Mouse (Mus musculus) forebrain, embryonic 16.5 days (tissue): Measurements from ENCODE around the gene Pdia2. TPM values are rescaled to one million over a fixed set of nuclear protein-coding genes. Genes with fewer than 3 reads are reported as not detected.
"Not testable (repeated sequence)": the region's sequence is repeated elsewhere in the genome, so short reads cannot be mapped to it uniquely, and the experiment has no call there.

ENCODE experiments used
- ATAC-seq: fragments of 200-750 bp; cut with Nextera tagmentation; 2 replicates; pipeline ENCODE4 v1.8.0; 2017; ENCODE audit warnings: mild to moderate bottlenecking, moderate library complexity
- H3K27ac ChIP-seq: fragments of 300-500 bp; sonication (generic); 2 replicates; pipeline ENCODE4 v1.5.1; 2014; ENCODE audit warnings: low read length, control low read depth
- H3K27me3 ChIP-seq: fragments of 300-500 bp; sonication (generic); replicated peaks from 2 replicates; pipeline ENCODE4 v1.6.1; 2014; ENCODE audit warnings: low read length; ENCODE audit not compliant: control insufficient read depth, insufficient read depth
- H3K36me3 ChIP-seq: fragments of 300-500 bp; sonication (generic); 2 replicates; pipeline ENCODE4 v1.6.1; 2014; ENCODE audit not compliant: control insufficient read depth, insufficient read depth
- H3K4me1 ChIP-seq: fragments of 300-500 bp; sonication (generic); replicated peaks from 2 replicates; pipeline ENCODE4 v1.6.1; 2014; ENCODE audit warnings: low read length; ENCODE audit not compliant: control insufficient read depth, insufficient read depth
- H3K4me2 ChIP-seq: fragments of 300-500 bp; sonication (generic); 2 replicates; pipeline ENCODE4 v1.6.1; 2014; ENCODE audit warnings: mild to moderate bottlenecking, low read length, control low read depth
- H3K4me3 ChIP-seq: fragments of 300-500 bp; sonication (generic); replicated peaks from 2 replicates; pipeline ENCODE4 v1.5.1; 2014; ENCODE audit warnings: mild to moderate bottlenecking, low read length, control low read depth
- H3K9ac ChIP-seq: fragments of 300-500 bp; sonication (generic); replicated peaks from 2 replicates; pipeline ENCODE4 v1.6.1; 2014; ENCODE audit warnings: low read depth, low read length, control low read depth
- H3K9me3 ChIP-seq: fragments of 300-500 bp; sonication (generic); 2 replicates; pipeline ENCODE4 v1.6.1; 2016; ENCODE audit warnings: low read length; ENCODE audit not compliant: control insufficient read depth
- WGBS: fragments of 180-500 bp; shearing (Covaris S2); extraction: QIAGEN DNeasy Blood & Tissue Kit; methylation state at CpG from one replicate; pipeline ENCODE4 v1.1.7; 2014; 5-methylcytosine and 5-hydroxymethylcytosine counted together
- polyA plus RNA-seq: library from polyadenylated mRNA; unstranded; fragments of >200 nt; fragmentation: Nextera tagmentation; extraction: Ambion mirVana; gene quantifications from 2 replicates; pipeline ENCODE4 v1.2.1, GENCODE M21; 2015

The Pdia2 gene
- polyA plus RNA-seq, 1 experiment from 2014 or later: not detected

GRCm38 (mm10) chr17:26181179-26181578 lies 17.7 kb downstream of the Pdia2 start:
- H3K9ac ChIP-seq: no peak overlapping the region

DNA sequence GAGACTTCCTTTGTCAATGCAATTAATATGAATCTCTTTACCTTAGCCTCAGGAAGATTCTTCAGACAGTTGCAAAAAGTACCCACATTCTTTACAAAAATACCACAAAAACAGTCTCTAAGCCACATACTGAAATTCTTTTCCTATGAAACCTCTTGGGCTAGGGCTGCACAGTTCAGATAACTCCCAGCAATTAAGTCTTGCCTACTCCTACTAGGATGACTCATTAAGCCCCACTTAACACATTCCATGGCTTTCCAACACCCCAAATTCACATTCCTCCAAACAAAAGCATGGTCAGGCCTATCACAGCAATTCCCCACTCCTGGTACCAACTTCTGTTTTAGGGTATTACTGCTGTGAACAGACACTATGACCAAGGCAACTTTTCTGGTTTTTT lies 20.3 kb downstream of the Pdia2 start:
- Histone ChIP-seq H3K9me3 (no peaks in the 10 kb centered on the region), H3K4me3 (no peak overlapping the region), H3K4me1 (no peaks in the 10 kb centered on the region), H3K27me3 (no peaks in the 10 kb centered on the region), H3K36me3 (peaks cover 5% of the 10 kb centered on the region), H3K4me2 (no peak overlapping the region), H3K9ac (no peak overlapping the region), H3K27ac (no peak overlapping the region)
- no peak for ATAC-seq

More at GRCm38 (mm10) chr17:26181179-26181578, 17.7 kb downstream of the Pdia2 start:
- no peak for ATAC-seq
- H3K27ac ChIP-seq: no peak overlapping the region
- no peaks in the 10 kb centered on the region for H3K27me3 ChIP-seq
- H3K4me1 ChIP-seq: no peaks in the 10 kb centered on the region
- H3K4me2 ChIP-seq: no peak overlapping the region
- H3K4me3 ChIP-seq: no peak overlapping the region
- H3K36me3 ChIP-seq: peaks cover 8% of the 10 kb centered on the region; the same call in 1 of the 2 replicates
- H3K9me3 ChIP-seq: no peaks in the 10 kb centered on the region
- whole genome bisulfite sequencing: 92% methylated on average over 3 of the region's 3 CpGs

GRCm38 (mm10) chr17:26175248-26175647 lies 23.6 kb downstream of the Pdia2 start:
- not testable (repeated sequence) for ATAC-seq, H3K27ac ChIP-seq, H3K9me3 ChIP-seq, H3K9ac ChIP-seq, H3K27me3 ChIP-seq, H3K4me2 ChIP-seq, H3K4me3 ChIP-seq, H3K36me3 ChIP-seq, H3K4me1 ChIP-seq
- WGBS: 87% methylated on average over 2 of the region's 2 CpGs

- WGBS: 90% methylated on average over 2 of the region's 2 CpGs
- Histone ChIP-seq H3K27ac (no peak overlapping the region), H3K9ac (no peak overlapping the region), H3K4me1 (no peaks in the 10 kb centered on the region), H3K36me3 (no peaks in the 10 kb centered on the region), H3K4me3 (no peak overlapping the region), H3K9me3 (no peaks in the 10 kb centered on the region), H3K27me3 (no peaks in the 10 kb centered on the region), H3K4me2 (no peak overlapping the region)
- no peak for ATAC-seq
Observed at GRCm38 (mm10) chr17:26168039-26168438, 30.8 kb downstream of the Pdia2 start.

DNA sequence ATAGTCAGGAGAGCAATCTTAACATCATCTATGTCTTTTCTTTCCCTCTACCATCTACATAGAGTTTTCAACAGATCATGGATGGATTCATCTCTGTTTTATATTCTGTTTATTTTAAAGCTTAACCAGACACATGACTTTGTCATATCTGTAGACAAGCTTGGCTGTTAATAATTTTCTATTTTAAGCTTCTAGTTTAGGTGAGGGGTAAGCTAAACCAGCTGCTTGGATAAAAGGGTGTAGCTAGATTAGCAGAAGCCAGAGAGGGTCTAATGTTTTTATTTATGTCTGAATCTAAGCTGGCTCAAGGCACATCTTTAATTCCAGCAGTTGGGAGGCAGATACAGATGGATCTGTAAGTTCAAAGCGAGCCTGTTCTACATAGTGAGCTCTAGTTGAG lies 36.2 kb downstream of the Pdia2 start:
- Histone ChIP-seq H3K36me3 (no peaks in the 10 kb centered on the region), H3K9me3 (no peaks in the 10 kb centered on the region), H3K27ac (no peak overlapping the region), H3K4me3 (no peak overlapping the region), H3K4me1 (no peaks in the 10 kb centered on the region), H3K9ac (no peak overlapping the region), H3K4me2 (no peak overlapping the region), H3K27me3 (no peaks in the 10 kb centered on the region)
- 92% methylated on average over 1 of the region's 1 CpGs for WGBS
- ATAC-seq: no peak

DNA sequence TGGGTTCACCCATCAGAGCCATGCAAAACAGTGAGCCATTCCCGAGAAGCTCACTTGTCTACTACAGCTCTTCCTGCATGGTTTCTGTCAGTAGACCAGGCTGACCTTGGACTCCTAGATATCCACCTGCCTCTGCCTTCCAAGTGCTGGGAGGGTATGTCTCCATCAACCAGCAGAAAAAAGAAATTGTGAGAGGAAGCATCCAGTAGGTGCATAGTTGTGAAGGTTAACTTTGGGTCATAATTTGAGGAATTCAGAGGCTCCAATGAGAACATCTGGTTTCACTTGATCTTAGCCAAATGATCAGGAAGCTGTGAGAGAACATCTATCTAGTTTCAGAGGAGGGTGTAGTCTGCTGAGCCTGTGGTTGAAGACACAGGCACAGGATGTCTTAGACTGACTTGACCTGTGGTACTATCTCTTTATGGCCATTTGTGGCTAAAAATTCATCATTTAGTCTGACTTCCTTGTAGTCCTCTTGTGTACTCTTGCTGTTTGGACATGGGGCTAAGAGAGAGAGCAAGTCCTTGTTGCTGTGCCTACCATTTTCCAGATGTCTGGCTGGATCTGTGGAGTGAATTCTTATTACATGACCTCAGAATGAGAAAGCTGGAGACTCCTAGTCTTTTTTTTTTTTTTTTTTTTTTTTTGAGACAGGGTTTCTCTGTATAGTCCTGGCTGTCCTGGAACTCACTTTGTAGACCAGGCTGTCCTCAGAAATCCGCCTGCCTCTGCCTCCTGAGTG lies 46.8 kb downstream of the Pdia2 start:
- H3K27me3 ChIP-seq: no peaks in the 10 kb centered on the region
- H3K4me2 ChIP-seq: no peak overlapping the region
- H3K9me3 ChIP-seq: no peaks in the 10 kb centered on the region
- no peak overlapping the region for H3K4me3 ChIP-seq
- no peak for ATAC-seq
- 96% methylated on average over 2 of the region's 2 CpGs for WGBS
- H3K36me3 ChIP-seq: peaks cover 14% of the 10 kb centered on the region
- H3K4me1 ChIP-seq: no peaks in the 10 kb centered on the region
- H3K9ac ChIP-seq: no peak overlapping the region
- no peak overlapping the region for H3K27ac ChIP-seq

- Histone ChIP-seq H3K9me3 (no peaks in the 10 kb centered on the region), H3K4me1 (no peaks in the 10 kb centered on the region), H3K36me3 (peaks cover 14% of the 10 kb centered on the region), H3K27ac (no peak overlapping the region), H3K4me2 (no peak overlapping the region), H3K9ac (no peak overlapping the region), H3K27me3 (no peaks in the 10 kb centered on the region), H3K4me3 (no peak overlapping the region)
- no peak for ATAC-seq
- 86% methylated on average over 2 of the region's 2 CpGs for WGBS
Observed at GRCm38 (mm10) chr17:26149056-26149455, 49.8 kb downstream of the Pdia2 start.

Other genes starting within 250 kb of the Pdia2 start
- gene A930017K11Rik, start 246.5 kb downstream of the Pdia2 start, polyA plus RNA-seq: 0.21 TPM in 1 of 2 replicates, not detected in the other
- gene Capn15, start 213.3 kb downstream of the Pdia2 start, polyA plus RNA-seq: 16.5 and 23.3 TPM in 2 replicates
- gene Rab11fip3, start 129.5 kb downstream of the Pdia2 start, polyA plus RNA-seq: 34.6 and 39.9 TPM in 2 replicates
- 30.3 and 33.0 TPM in 2 replicates for gene Decr2, start 108.8 kb downstream of the Pdia2 start, polyA plus RNA-seq
- 27.4 and 35.3 TPM in 2 replicates for gene Nme4, start 103.5 kb downstream of the Pdia2 start, polyA plus RNA-seq
- 2.0 TPM in 2 replicates for gene Tmem8, start 85.8 kb downstream of the Pdia2 start, polyA plus RNA-seq
- 192 and 202 TPM in 2 replicates for gene Mrpl28, start 75.6 kb downstream of the Pdia2 start, polyA plus RNA-seq
- 7.6 and 8.3 TPM in 2 replicates for gene Axin1, start 60.4 kb downstream of the Pdia2 start, polyA plus RNA-seq
- 5.9 and 9.5 TPM in 2 replicates for gene Rgs11, start 3.9 kb upstream of the Pdia2 start, polyA plus RNA-seq
- gene Arhgdig, start 8.7 kb upstream of the Pdia2 start, polyA plus RNA-seq: 40.9 and 69.2 TPM in 2 replicates
- 23.9 and 25.5 TPM in 2 replicates for gene Fam234a, start 45.2 kb upstream of the Pdia2 start, polyA plus RNA-seq
- 123 and 124 TPM in 2 replicates for gene Luc7l, start 53.8 kb upstream of the Pdia2 start, polyA plus RNA-seq
- 2.4 and 4.1 TPM in 2 replicates for gene Neurl1b, start 215.7 kb upstream of the Pdia2 start, polyA plus RNA-seq